Mouse (Mus musculus) ovary, adult 18-20 months (tissue): ENCODE measurements around the gene Il12a.
A peak's percentile ranks its signal among the peaks of the same experiment; 100 is the strongest.
"Not testable (repeated sequence)": the region's sequence is repeated elsewhere in the genome, so short reads cannot be mapped to it uniquely, and the experiment has no call there.

ENCODE experiments used
- DNase-seq: peaks from one replicate; pipeline ENCODE4 v3.0.0; 2022; ENCODE audit warnings: low spot score, mixed read lengths

Gene Il12a

GRCm38 (mm10) chr3:68686852-68687560 lies 3.4 kb upstream of the Il12a start:
- DNase-seq, result peak; percentile 11

GRCm38 (mm10) chr3:68689346-68689745 lies 1.1 kb upstream of the Il12a start:
- DNase-seq, result no peak

- DNase-seq, result no peak
Measured at GRCm38 (mm10) chr3:68691100-68691778, 795 bp downstream of the Il12a start.

- no peak for DNase-seq
Measured at GRCm38 (mm10) chr3:68691938-68692599, 1.6 kb downstream of the Il12a start.

GRCm38 (mm10) chr3:68692600-68693225 lies 2.3 kb downstream of the Il12a start:
- no peak for DNase-seq

GRCm38 (mm10) chr3:68693441-68694048 lies 3.1 kb downstream of the Il12a start:
- peak; percentile 49 for DNase-seq

GRCm38 (mm10) chr3:68695321-68695720 lies 4.9 kb downstream of the Il12a start:
- no peak for DNase-seq

- no peak for DNase-seq
Measured at GRCm38 (mm10) chr3:68696495-68697200, 6.2 kb downstream of the Il12a start.

- DNase-seq, result no peak
Measured at GRCm38 (mm10) chr3:68698601-68699000, 8.2 kb downstream of the Il12a start.

- no peak for DNase-seq
Measured at GRCm38 (mm10) chr3:68700091-68700490, 9.6 kb downstream of the Il12a start.

GRCm38 (mm10) chr3:68706307-68706706 lies 15.9 kb downstream of the Il12a start:
- DNase-seq, result no peak

- no peak for DNase-seq
Measured at GRCm38 (mm10) chr3:68708230-68708629, 17.8 kb downstream of the Il12a start.

- DNase-seq, result no peak
Measured at GRCm38 (mm10) chr3:68709198-68709797, 18.9 kb downstream of the Il12a start.

- DNase-seq, result no peak
Measured at GRCm38 (mm10) chr3:68710436-68710835, 20.0 kb downstream of the Il12a start.

GRCm38 (mm10) chr3:68711510-68711909 lies 21.1 kb downstream of the Il12a start:
- DNase-seq, result no peak

- DNase-seq, result no peak
Measured at GRCm38 (mm10) chr3:68713550-68713949, 23.1 kb downstream of the Il12a start.

- DNase-seq, result not testable (repeated sequence)
Measured at GRCm38 (mm10) chr3:68717346-68717745, 26.9 kb downstream of the Il12a start.

- no peak for DNase-seq
Measured at GRCm38 (mm10) chr3:68719229-68719819, 28.9 kb downstream of the Il12a start.

GRCm38 (mm10) chr3:68720258-68720657 lies 29.8 kb downstream of the Il12a start:
- DNase-seq, result no peak

GRCm38 (mm10) chr3:68741955-68742354 lies 51.5 kb downstream of the Il12a start:
- DNase-seq, result no peak
